Mouse (Mus musculus) 3134 (cell line): ENCODE measurements around the gene Tmem170b.
A peak's percentile ranks its signal among the peaks of the same experiment; 100 is the strongest.
"Not testable (repeated sequence)": the region's sequence is repeated elsewhere in the genome, so short reads cannot be mapped to it uniquely, and the experiment has no call there.

ENCODE experiments used
- DNase-seq: peaks from one replicate; pipeline ENCODE4 v3.0.0-alpha.2; 2011; ENCODE audit warnings: low spot score; ENCODE audit not compliant: insufficient read length; ENCODE audit errors: extremely low read depth

Gene Tmem170b

GRCm38 (mm10) chr13:41663501-41664195 lies 57.9 kb downstream of the Tmem170b start:
- no peak for DNase-seq

GRCm38 (mm10) chr13:41669951-41670350 lies 64.2 kb downstream of the Tmem170b start:
- DNase-seq = no peak

GRCm38 (mm10) chr13:41670386-41671130 lies 64.9 kb downstream of the Tmem170b start:
- peak; percentile 42 for DNase-seq

- DNase-seq = no peak
Observed at GRCm38 (mm10) chr13:41671136-41671705, 65.5 kb downstream of the Tmem170b start.

- DNase-seq = not testable (repeated sequence)
Observed at GRCm38 (mm10) chr13:41672904-41673303, 67.2 kb downstream of the Tmem170b start.

- no peak for DNase-seq
Observed at GRCm38 (mm10) chr13:41673541-41673940, 67.8 kb downstream of the Tmem170b start.

- not testable (repeated sequence) for DNase-seq
Observed at GRCm38 (mm10) chr13:41674608-41675007, 68.9 kb downstream of the Tmem170b start.

GRCm38 (mm10) chr13:41675498-41675897 lies 69.8 kb downstream of the Tmem170b start:
- no peak for DNase-seq

GRCm38 (mm10) chr13:41675966-41676835 lies 70.5 kb downstream of the Tmem170b start:
- DNase-seq = no peak

GRCm38 (mm10) chr13:41676836-41677186 lies 71.1 kb downstream of the Tmem170b start:
- no peak for DNase-seq

- no peak for DNase-seq
Observed at GRCm38 (mm10) chr13:41680854-41681549, 75.3 kb downstream of the Tmem170b start.

- no peak for DNase-seq
Observed at GRCm38 (mm10) chr13:41682341-41683119, 76.8 kb downstream of the Tmem170b start.

GRCm38 (mm10) chr13:41683356-41684012 lies 77.8 kb downstream of the Tmem170b start:
- DNase-seq = no peak

GRCm38 (mm10) chr13:41685499-41685898 lies 79.8 kb downstream of the Tmem170b start:
- no peak for DNase-seq

- DNase-seq = no peak
Observed at GRCm38 (mm10) chr13:41689055-41689454, 83.3 kb downstream of the Tmem170b start.

- no peak for DNase-seq
Observed at GRCm38 (mm10) chr13:41689598-41690045, 83.9 kb downstream of the Tmem170b start.
